Mouse (Mus musculus) lung, adult 2 months (tissue): ENCODE data around the gene Tm7sf3. TPM values are rescaled to one million over a fixed set of nuclear protein-coding genes. Genes with fewer than 3 reads are reported as not detected.
A peak's percentile ranks its signal among the peaks of the same experiment; 100 is the strongest.

Experiments
- DNase-seq: peaks from one replicate; pipeline ENCODE4 v3.0.0; 2022
- H3K4me1 ChIP-seq: fragments of 200-500 bp; 2 replicates; pipeline ENCODE4 v1.6.1; 2011; ENCODE audit warnings: low read length; ENCODE audit not compliant: control insufficient read depth, insufficient read depth
- H3K4me3 ChIP-seq: fragments of 200-500 bp; replicated peaks from 2 replicates; pipeline ENCODE3; 2011; ENCODE audit warnings: low read depth, mild to moderate bottlenecking, control low read depth, low read length; ENCODE audit errors: extremely low read depth
- CTCF ChIP-seq: fragments of 200-500 bp; IDR thresholded peaks from 2 replicates; pipeline ENCODE4 v1.5.1; 2011; ENCODE audit warnings: mild to moderate bottlenecking, low read length, control low read depth; ENCODE audit not compliant: insufficient read depth
- POLR2A ChIP-seq: fragments of 200-500 bp; IDR thresholded peaks from 2 replicates; pipeline ENCODE4 v1.6.1; 2011; ENCODE audit warnings: low read depth, mild to moderate bottlenecking, control low read depth, low read length, borderline replicate concordance; ENCODE audit errors: extremely low read depth
- WGBS: fragments of 180-500 bp; shearing (Covaris S2); methylation state at CpG from one replicate; pipeline ENCODE4 v1.1.7; 2018; 5-methylcytosine and 5-hydroxymethylcytosine counted together
- polyA plus RNA-seq: library from polyadenylated mRNA; depleted of rRNA; stranded (reverse); fragments of >200 nt; gene quantifications from 2 replicates; pipeline ENCODE4 v1.2.3, GENCODE M21; 2012

The Tm7sf3 gene
- polyA plus RNA-seq, 1 experiment: 20.2 TPM

DNA sequence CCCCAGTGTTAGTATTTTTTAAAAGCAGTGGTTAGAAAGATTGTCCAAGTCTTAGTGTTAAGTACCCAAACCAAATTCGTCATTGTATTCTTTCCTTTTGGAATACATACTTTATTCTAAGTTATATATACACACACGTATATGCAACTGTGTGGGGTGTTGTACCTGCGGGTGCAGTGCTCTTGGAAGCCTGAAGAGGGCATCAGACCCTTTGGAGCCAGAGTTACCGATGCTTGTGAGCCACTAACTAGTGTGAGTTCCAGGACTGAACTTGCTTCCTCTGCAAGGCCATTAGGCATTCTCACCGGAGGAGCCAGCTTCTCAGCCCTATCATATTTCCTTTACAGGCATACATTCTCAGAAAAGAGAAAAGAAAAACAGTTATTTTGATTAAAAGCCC is 20.1 kb upstream of the Tm7sf3 start:
- Histone ChIP-seq H3K4me3 (no peak overlapping the region), H3K4me1 (no peaks in the 10 kb centered on the region)
- no peak for TF ChIP-seq POLR2A
- TF ChIP-seq CTCF: peak; percentile 92
- WGBS: 22% methylated on average over 5 of the region's 5 CpGs
- peak; percentile 40 for DNase-seq

DNA sequence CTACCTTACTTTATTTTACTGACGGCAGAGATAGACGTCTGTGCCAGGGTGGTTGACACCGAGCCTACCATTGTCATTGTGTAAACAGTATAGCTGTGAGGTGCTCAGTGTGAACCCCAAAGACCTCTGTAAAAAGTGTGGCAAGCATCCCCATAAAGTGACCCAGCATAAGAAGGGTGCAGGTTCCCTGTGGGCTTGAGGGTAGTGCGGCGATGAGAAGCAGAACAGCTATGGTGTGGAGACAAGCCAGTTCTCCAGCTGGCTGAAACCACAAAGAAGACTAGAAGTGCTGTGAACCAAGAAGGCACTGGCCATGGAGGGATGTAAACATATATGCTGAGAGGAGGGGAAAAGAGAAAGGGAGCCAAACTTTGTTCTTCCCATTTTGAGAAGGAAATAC is 19.0 kb upstream of the Tm7sf3 start:
- H3K4me1 ChIP-seq: no peaks in the 10 kb centered on the region
- H3K4me3 ChIP-seq: no peak overlapping the region
- no peak for TF ChIP-seq POLR2A
- TF ChIP-seq CTCF: no peak
- WGBS: 67% methylated on average over 5 of the region's 5 CpGs
- DNase-seq: no peak

DNA sequence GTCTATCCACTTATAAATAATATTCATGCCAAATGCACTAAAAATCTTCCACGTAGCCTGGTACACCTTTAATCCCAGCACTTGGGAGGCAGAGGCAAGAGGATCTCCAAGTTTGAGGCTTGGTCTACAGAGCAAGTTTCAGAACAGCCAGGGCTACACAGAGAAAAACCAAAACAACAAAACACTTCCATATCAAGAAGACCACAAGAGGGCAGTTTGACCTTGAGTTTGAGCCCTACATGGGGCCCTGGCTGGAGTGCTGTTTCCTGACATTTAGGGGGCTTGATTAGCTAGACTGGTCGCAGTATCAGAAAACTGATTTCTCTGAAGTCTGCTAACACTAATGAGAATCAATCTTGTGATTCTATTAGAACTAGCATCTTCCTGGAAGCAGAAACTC is 18.0 kb upstream of the Tm7sf3 start:
- DNase-seq: no peak
- Histone ChIP-seq H3K4me1 (no peaks in the 10 kb centered on the region), H3K4me3 (no peak overlapping the region)
- WGBS: 60% methylated on average over 2 of the region's 2 CpGs
- TF ChIP-seq CTCF (peak; percentile 21; the same call in 1 of the 2 replicates), POLR2A (no peak)

DNA sequence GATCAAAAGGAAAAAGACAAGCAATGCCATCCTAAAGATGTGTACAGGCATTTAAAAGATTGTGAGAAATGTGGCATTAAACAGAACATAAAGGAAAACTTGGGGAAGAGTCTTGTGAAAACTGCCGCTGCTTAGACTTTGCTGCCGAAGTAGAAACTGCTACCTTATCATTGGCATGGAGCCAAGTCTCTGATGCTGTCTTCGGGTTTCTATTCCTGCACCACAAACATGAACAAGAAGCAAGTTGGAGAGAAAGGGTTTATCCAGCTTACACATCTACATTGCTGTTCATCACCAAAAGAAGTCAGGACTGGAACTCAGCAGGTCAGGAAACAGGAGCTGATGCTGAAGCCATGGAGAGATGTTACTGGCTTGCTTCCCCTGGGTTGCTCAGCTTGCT is 10.6 kb upstream of the Tm7sf3 start:
- DNase-seq: no peak
- no peak overlapping the region for H3K4me3 ChIP-seq
- WGBS: 55% methylated on average over 3 of the region's 3 CpGs
- no peaks in the 10 kb centered on the region for H3K4me1 ChIP-seq
- TF ChIP-seq CTCF (no peak), POLR2A (no peak)

DNA sequence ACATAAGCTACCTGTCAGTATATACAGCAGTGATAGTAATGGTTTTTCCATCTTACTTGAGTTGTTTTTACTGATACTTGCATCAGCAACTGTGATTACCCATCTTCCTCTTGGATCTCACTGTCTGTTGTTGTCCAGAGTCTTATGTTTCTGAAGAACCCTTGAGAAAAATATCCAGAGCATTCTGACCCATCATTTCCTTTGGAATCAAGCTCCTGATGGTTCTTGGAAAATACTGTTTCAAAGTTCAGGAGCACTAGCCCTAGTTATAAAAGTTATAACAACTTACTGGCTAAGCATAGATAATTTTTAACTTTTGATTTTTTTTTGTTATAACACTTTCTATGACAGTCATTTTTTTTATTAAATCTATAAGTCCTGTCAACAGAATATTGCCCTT is 8.8 kb upstream of the Tm7sf3 start:
- no peak overlapping the region for H3K4me3 ChIP-seq
- no peak for TF ChIP-seq POLR2A
- TF ChIP-seq CTCF: no peak
- DNase-seq: no peak
- H3K4me1 ChIP-seq: no peaks in the 10 kb centered on the region

DNA sequence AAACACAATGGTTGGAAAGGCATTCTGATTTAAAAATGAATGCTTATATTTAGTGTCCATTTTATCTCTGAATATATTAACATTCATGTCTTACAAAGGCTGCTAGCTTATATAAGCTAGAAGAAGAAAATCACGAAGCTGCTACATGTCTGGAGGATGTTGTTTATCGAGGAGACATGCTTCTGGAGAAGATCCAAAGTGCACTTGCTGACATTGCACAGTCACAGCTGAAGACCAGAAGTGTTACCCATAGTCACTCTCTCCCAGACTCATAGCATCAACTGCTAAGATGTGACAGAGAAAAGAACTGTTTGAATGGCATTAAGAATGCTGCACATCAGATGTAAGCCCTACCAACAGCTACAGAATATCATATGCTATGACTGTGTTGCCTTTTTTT is 7.4 kb upstream of the Tm7sf3 start:
- Histone ChIP-seq H3K4me1 (no peaks in the 10 kb centered on the region; the same call in 1 of the 2 replicates), H3K4me3 (no peak overlapping the region)
- 57% methylated on average over 2 of the region's 2 CpGs for WGBS
- TF ChIP-seq CTCF (no peak), POLR2A (no peak)
- no peak for DNase-seq

DNA sequence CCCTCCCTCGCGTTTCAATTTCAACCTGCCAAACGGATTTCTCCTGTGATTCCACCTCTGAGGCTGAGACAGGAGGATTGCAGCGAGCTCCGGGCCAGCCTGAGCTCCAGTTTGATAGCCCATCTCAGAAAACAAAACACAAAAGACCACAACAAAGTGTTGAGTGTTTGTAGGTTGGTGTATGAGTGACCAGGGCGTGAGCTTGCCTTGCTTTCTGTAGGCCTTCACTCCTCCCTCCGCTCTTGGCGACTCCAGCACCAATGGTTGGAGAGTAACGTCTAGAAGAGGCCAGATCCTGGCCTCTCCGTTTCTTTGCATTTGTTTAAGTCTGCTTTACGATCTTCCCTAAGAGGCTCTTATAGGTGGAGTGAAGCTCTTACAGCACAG is 553 bp upstream of the Tm7sf3 start:
- DNase-seq: no peak
- H3K4me1 ChIP-seq: peaks cover 8% of the 10 kb centered on the region
- 12% methylated on average over 11 of the region's 11 CpGs for WGBS
- TF ChIP-seq POLR2A: no peak
- peak overlapping the region; percentile 95 for H3K4me3 ChIP-seq

DNA sequence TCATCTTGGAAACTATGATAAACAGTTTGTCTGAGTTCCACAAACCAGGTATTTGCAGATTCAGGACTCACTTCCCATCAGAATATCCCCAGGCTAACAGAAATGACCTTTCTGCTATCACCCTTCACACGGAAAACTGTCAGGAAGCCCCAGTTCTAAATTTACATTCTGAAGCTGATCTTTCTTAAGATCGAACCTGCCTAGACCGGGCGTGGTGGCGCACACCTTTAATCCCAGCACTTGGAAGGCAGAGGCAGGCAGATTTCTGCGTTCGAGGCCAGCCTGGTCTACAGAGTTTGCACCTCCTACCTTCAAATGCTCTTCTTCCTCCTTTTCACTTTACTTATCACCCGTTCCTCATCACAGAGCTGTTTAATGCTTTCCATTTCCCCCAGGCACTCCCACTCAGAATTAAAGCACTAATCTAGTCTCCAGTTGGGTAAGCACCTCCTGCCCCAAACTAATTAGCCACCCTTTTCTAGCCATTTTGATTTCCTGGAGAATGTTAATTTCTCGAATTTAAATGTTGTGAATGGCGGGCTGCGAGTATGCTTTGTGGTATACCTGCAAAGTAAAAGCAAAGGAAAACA is 908 bp downstream of the Tm7sf3 start:
- 63% methylated on average over 11 of the region's 11 CpGs for WGBS
- no peak for TF ChIP-seq CTCF
- H3K4me3 ChIP-seq: peak overlapping the region; percentile 93
- DNase-seq: no peak
- peaks cover 8% of the 10 kb centered on the region for H3K4me1 ChIP-seq

DNA sequence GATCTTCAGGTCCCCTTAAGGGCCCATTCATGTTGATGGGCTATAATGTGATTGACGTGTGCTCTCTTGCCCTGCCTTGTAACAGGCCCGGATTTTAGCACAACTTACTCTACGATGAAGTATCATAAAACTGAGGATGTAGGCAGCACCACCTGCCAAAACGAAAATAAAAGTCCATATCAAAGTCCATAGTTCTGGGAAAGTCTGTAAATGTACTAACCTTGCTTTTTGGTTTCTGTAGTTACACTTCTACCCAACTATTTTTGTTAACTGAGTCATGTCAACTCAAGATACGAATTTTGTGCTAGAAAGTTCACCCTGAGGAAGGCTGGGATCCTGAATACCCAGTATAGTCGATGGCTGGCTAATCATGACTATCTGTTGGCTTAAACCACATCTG is 1.6 kb downstream of the Tm7sf3 start:
- WGBS: 75% methylated on average over 6 of the region's 6 CpGs
- no peak overlapping the region for H3K4me3 ChIP-seq
- peaks cover 8% of the 10 kb centered on the region for H3K4me1 ChIP-seq
- TF ChIP-seq POLR2A (no peak), CTCF (no peak)
- no peak for DNase-seq

DNA sequence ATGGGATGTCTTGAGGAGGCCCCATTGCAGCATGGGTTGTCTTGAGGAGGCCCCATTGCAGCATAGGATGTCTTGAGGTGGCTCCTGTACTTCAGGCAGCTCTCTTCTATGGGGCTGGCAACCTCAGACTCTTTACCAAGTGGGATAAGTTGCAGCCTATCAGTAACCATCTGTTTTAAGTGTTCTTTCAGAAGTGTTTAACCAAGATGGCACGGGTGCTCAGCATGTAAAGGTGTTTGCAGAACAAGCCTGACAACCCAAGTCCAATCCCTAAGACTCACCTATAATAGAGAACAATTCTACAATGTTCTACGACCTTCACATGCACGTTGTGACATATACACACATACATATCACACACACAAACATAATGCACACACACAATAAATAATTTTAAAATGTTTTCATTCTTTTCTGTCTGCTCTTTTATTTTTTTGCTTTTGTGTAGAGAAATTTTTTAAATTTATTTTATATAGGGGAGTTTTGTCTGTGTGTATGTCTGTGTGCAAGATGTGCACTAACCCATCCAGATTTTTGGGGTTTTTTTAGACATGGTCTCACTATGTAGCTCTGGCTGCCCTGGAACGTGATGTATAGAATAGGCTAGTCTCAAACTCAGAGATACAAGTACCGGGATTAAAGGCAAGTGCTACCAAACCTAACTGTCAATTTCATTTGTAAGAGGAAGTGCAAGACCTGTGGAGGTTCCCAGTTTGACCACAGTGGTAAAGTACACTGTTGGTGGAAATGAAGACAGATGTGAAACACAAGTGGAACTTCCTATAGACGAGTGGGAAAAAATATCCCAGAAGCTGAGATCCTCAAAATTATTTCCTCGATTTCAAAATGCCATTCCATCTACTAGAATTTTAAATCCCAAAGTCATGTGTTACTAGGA is 2.3 kb downstream of the Tm7sf3 start:
- TF ChIP-seq POLR2A: no peak
- TF ChIP-seq CTCF: no peak
- no peak for DNase-seq
- Histone ChIP-seq H3K4me1 (peaks cover 8% of the 10 kb centered on the region), H3K4me3 (no peak overlapping the region)
- 79% methylated on average over 7 of the region's 7 CpGs for WGBS

DNA sequence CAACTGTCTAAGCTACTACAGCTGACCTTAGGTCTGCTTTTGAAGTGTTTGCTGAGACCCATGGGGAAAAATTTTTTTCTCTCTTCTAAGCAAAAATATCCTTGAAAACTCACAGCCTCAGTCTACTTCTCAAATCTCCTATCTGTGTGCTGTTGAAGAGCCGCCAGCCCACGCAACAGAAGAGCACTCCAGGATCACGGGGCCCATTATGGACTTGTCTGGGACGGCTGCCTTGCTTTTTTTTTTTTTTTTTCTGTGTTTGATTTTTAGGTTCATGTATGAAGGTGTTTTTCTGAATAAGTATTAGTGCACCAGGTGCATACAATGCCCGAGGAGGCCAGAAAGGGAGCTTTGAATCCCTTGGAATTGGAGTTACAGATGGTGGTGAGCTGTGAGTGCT is 6.1 kb downstream of the Tm7sf3 start:
- DNase-seq: no peak
- Histone ChIP-seq H3K4me1 (peaks cover 6% of the 10 kb centered on the region; the same call in 1 of the 2 replicates), H3K4me3 (no peak overlapping the region)
- TF ChIP-seq POLR2A (no peak), CTCF (no peak)
- 71% methylated on average over 5 of the region's 5 CpGs for WGBS
